Mouse (Mus musculus) cortical plate, adult 2 months (tissue): Measurements from ENCODE around the gene Slc38a10.

ENCODE experiments used
- CTCF ChIP-seq: fragments of 200-500 bp; IDR thresholded peaks from 2 replicates; pipeline ENCODE4 v1.5.1; 2011; ENCODE audit warnings: mild to moderate bottlenecking, control low read depth, low read length; ENCODE audit not compliant: insufficient read depth; ENCODE audit errors: extremely low read depth
- POLR2A ChIP-seq: fragments of 200-500 bp; IDR thresholded peaks from 2 replicates; pipeline ENCODE4 v1.6.1; 2011; ENCODE audit warnings: mild to moderate bottlenecking, low read length, control low read depth; ENCODE audit not compliant: insufficient read depth; ENCODE audit errors: extremely low read depth

- TF ChIP-seq CTCF (no peak), POLR2A (no peak)
Measured at GRCm38 (mm10) chr11:120055953-120056732, 95.0 kb downstream of the Slc38a10 start.
